Mouse (Mus musculus): ENCODE data around the gene 4933402D24Rik. TPM values are rescaled to one million over a fixed set of nuclear protein-coding genes. Genes with fewer than 3 reads are reported as not detected.

4933402D24Rik gene
- not detected for total RNA-seq (2021)

GRCm38 (mm10) chr1:63769167-63769566 is at the start of gene 4933402D24Rik:
Gene 4933402D24Rik (minus strand): TSS chr1:63769267.
- no peak for DNase-seq (ENCODE audit: low spot score in 2 of 2)
- intact Hi-C loops (cut with DNase I) = loop anchor here (5.0 to 10.0 kb wide), 6 partner anchors 104 to 766 kb away; partner anchors contain the start of gene Creb1

- DNase-seq (ENCODE audit: low spot score in 2 of 2) = no peak
- intact Hi-C loops (cut with DNase I) = no loop called here
Measured at GRCm38 (mm10) chr1:63808584-63808983, 39.5 kb upstream of the 4933402D24Rik start.

GRCm38 (mm10) chr1:63805095-63805494 is 36.0 kb upstream of the 4933402D24Rik start:
- intact Hi-C loops (cut with DNase I) = no loop called here
- DNase-seq (ENCODE audit: low spot score in 2 of 2) = peak in 1 of 2 experiments; percentile 64

- no peak for DNase-seq (ENCODE audit: low spot score in 2 of 2)
- intact Hi-C loops (cut with DNase I) = no loop called here
Measured at GRCm38 (mm10) chr1:63794326-63794725, 25.3 kb upstream of the 4933402D24Rik start.

- intact Hi-C loops (cut with DNase I) = loop anchor here (10.0 kb wide), 1 partner anchor 78 kb away; no protein-coding TSS in a partner anchor
- no peak for DNase-seq (ENCODE audit: low spot score in 2 of 2)
Measured at GRCm38 (mm10) chr1:63776902-63777630, 8.0 kb upstream of the 4933402D24Rik start.

- no peak for DNase-seq (ENCODE audit: low spot score in 2 of 2)
- intact Hi-C loops (cut with DNase I) = loop anchor here (10.0 kb wide), 1 partner anchor 78 kb away; no protein-coding TSS in a partner anchor
Measured at GRCm38 (mm10) chr1:63776396-63776795, 7.3 kb upstream of the 4933402D24Rik start.

GRCm38 (mm10) chr1:63770309-63770708 is 1.2 kb upstream of the 4933402D24Rik start:
- DNase-seq (ENCODE audit: low spot score in 2 of 2) = peak; percentile 37 to 90
- intact Hi-C loops (cut with DNase I) = loop anchor here (10.0 kb wide), 1 partner anchor 84 kb away; no protein-coding TSS in a partner anchor

GRCm38 (mm10) chr1:63768112-63768511 is 955 bp downstream of the 4933402D24Rik start:
- DNase-seq (ENCODE audit: low spot score in 2 of 2) = peak in 1 of 2 experiments; percentile 33
- intact Hi-C loops (cut with DNase I) = loop anchor here (5.0 to 10.0 kb wide), 6 partner anchors 103 to 767 kb away; partner anchors contain the start of gene Creb1

GRCm38 (mm10) chr1:63764395-63764794 is 4.7 kb downstream of the 4933402D24Rik start:
- DNase-seq (ENCODE audit: low spot score in 2 of 2) = peak in 1 of 2 experiments; percentile 28
- intact Hi-C loops (cut with DNase I) = loop anchor here (5.0 to 10.0 kb wide), 5 partner anchors 100 to 770 kb away; partner anchors contain the start of gene Creb1

- intact Hi-C loops (cut with DNase I) = loop anchor here (1.0 to 10.0 kb wide), 7 partner anchors 99 to 771 kb away; partner anchors contain the start of gene Creb1
- no peak for DNase-seq (ENCODE audit: low spot score in 2 of 2)
Measured at GRCm38 (mm10) chr1:63763881-63764386, 5.1 kb downstream of the 4933402D24Rik start.

GRCm38 (mm10) chr1:63763212-63763694 is 5.8 kb downstream of the 4933402D24Rik start:
- intact Hi-C loops (cut with DNase I) = loop anchor here (1.0 to 10.0 kb wide), 7 partner anchors 98 to 772 kb away; partner anchors contain the start of gene Creb1

GRCm38 (mm10) chr1:63756005-63756404 is 13.1 kb downstream of the 4933402D24Rik start:
- intact Hi-C loops (cut with DNase I) = no loop called here

More at GRCm38 (mm10) chr1:63763212-63763694, 5.8 kb downstream of the 4933402D24Rik start:
- DNase-seq (ENCODE audit: low spot score in 2 of 2) = peak; percentile 60 to 83

GRCm38 (mm10) chr1:63730240-63730771 is 38.8 kb downstream of the 4933402D24Rik start, which contains the start of the genes Mdh1b and Fastkd2:
Gene Mdh1b (minus strand): TSS chr1:63730318.
Gene Fastkd2 (plus strand): TSS chr1:63730614.
- peak; percentile 92 to 96 for DNase-seq (ENCODE audit: low spot score in 2 of 2)

More at GRCm38 (mm10) chr1:63756005-63756404, 13.1 kb downstream of the 4933402D24Rik start:
- no peak for DNase-seq (ENCODE audit: low spot score in 2 of 2)

GRCm38 (mm10) chr1:63729796-63730195 is 39.3 kb downstream of the 4933402D24Rik start:
- DNase-seq (ENCODE audit: low spot score in 2 of 2) = no peak
- intact Hi-C loops (cut with DNase I) = loop anchor here (5.0 to 10.0 kb wide), 3 partner anchors 62 to 965 kb away; partner anchors contain the start of genes Ccnyl1 and Creb1

More at GRCm38 (mm10) chr1:63730240-63730771, 38.8 kb downstream of the 4933402D24Rik start, which contains the start of the genes Mdh1b and Fastkd2:
- intact Hi-C loops (cut with DNase I) = loop anchor here (5.0 to 10.0 kb wide), 2 partner anchors 63 to 964 kb away; partner anchors contain the start of gene Ccnyl1

GRCm38 (mm10) chr1:63720161-63720560 is 48.9 kb downstream of the 4933402D24Rik start:
- DNase-seq (ENCODE audit: low spot score in 2 of 2) = peak; percentile 14 to 84
- intact Hi-C loops (cut with DNase I) = loop anchor here (10.0 kb wide), 1 partner anchor 815 kb away; the partner anchor contains the start of gene Creb1

GRCm38 (mm10) chr1:63708876-63709275 is 60.2 kb downstream of the 4933402D24Rik start:
- no peak for DNase-seq (ENCODE audit: low spot score in 2 of 2)
- intact Hi-C loops (cut with DNase I) = no loop called here

- intact Hi-C loops (cut with DNase I) = no loop called here
Measured at GRCm38 (mm10) chr1:63705733-63706132, 63.3 kb downstream of the 4933402D24Rik start.

More at GRCm38 (mm10) chr1:63705733-63706132, 63.3 kb downstream of the 4933402D24Rik start:
- DNase-seq (ENCODE audit: low spot score in 2 of 2) = no peak

Measured in left cerebral cortex, postnatal 25 days (tissue).